Mouse (Mus musculus): Measurements from ENCODE around the gene Clock. TPM values are rescaled to one million over a fixed set of nuclear protein-coding genes. Genes with fewer than 3 reads are reported as not detected.

The Clock gene
- 11.0 and 13.9 TPM in 2 replicates for total RNA-seq (2017)

DNA sequence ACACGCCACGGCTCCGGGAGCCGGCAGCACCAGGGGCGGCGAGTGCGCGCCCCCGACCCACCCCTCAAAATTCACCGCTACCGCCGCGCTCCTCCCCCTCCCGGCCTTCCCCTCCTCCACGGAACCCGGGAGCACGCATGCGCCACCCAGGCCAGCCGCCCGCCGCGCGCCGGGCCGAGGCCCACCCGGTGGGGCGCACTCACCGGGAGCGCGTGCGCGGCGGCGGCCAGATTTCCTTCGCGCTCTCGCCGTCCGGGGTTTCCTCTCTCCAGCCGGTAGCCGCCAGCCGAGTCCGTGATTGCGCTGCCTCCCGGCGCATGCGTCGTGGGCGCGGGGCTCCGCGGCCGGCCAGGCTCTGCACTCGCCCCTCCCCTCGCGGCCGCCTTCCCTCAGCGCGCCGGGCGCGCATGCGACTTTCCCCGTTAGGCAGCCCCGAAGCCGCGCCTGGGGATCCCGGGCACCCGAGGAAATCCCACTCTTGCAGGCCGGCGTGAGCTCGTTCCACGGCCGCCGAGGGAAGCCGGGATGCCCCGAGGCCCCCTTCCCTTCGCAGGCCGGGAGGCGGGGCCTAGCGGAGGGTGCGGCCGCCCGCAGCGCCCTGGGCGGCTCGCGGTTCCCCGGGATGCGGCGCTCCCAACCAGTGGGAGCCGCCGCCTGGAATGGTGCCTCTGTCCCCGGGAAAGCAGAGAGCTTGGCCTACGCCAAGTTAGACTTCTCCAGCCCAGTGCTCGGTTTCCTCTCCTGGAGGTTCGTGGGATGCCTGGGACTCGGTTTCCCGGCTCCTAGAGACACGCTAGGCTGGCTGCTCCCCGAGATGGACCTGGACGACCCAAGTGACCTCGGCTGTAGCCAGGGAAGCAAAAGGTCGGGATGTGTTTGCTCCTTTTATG lies at the start of gene Clock:
Gene Clock (minus strand): TSS at position 341 of the 890 bp plus-strand sequence.
- peak; percentile 69 for ATAC-seq (replicated peaks; ENCODE audit: low read depth, poor library complexity, severe bottlenecking)

DNA sequence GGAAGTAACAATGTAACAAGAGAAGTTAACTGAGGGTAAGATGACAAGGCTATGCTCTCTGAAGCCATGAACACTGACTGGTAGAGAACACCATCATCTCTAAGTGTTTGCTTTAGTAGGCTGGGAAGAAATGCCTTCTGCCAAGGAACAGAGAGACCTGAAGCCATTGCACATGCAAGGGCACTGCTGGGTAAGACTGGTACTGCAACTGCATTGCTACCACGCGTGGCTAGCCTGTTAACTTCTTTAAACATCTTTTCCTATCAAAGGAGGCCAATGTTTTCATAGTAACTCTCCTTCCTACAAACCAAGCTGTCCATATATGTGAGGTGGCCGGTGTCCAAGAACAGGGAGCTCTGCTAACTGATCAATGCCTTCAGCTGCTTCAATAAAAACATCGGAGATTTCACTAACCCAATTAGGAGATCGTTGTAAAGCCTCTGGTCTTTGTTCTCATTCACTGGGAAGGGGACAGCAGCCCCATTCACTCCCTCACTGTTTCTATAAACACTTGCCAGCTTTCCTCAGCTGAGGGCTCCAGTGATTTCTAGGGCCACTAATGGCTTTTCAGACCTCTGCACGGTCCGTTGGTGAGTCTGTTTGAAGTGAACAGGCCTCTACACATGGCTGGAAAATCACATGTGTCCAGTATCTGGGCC lies 47.5 kb upstream of the Clock start:
- no peak for ATAC-seq (replicated peaks; ENCODE audit: low read depth, poor library complexity, severe bottlenecking)

DNA sequence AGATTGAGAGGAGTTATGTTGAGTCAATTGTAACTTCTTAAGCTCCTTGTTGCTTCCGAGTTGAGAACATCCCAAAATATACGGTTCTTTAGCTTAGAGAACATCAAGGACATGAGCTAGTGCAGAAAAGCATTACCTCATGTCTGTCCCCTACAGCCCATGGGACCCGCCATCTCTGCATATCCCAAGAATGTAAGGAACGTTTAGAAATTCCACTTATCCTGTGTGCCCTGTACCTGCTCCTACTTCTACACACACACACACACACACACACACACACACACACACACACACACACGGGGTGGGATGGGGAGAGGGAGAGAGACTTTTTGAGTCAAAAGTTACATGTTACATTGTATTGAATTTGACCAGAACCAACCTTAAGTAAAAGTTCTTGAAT lies 46.9 kb upstream of the Clock start:
- ATAC-seq (replicated peaks; ENCODE audit: low read depth, poor library complexity, severe bottlenecking) = no peak

DNA sequence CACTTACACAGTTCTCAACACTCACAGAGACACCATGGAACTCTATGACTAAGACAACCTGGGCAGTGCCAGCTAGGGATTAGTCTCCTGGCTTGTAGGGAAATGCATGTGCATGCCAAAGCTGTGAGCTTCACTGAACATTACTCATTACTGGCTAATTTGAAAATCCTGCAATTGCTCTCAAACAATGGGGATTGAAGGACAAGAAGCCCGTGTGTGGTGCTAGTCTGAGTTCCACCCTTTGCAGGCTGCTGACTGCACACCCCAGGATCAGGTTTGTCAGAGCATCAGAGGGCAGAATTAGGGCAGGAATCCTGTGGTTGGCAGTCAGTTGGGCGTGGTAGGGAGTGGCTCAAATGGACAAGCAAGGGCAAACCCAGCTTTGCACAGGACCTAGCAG lies 41.5 kb upstream of the Clock start:
- ATAC-seq (replicated peaks; ENCODE audit: low read depth, poor library complexity, severe bottlenecking) = no peak

DNA sequence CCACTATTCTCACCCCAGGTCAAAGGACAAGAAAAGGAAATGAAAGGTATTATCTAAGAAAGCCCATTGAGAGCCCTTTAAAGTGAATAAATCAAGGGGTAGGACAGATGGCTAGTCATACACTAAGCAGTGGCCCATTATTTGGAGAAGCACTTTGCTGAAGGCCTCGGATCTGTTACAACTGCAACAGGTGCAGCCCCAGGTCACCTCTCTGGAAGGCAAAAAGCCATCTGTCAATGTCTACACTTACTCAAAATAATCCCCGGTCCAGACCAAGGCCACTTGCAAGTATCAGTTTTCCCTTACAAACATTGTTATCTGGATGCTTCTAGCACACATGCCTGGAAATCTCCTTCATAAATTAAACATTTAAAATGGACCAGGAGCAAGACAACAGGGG lies 36.3 kb upstream of the Clock start:
- ATAC-seq (replicated peaks; ENCODE audit: low read depth, poor library complexity, severe bottlenecking) = no peak

DNA sequence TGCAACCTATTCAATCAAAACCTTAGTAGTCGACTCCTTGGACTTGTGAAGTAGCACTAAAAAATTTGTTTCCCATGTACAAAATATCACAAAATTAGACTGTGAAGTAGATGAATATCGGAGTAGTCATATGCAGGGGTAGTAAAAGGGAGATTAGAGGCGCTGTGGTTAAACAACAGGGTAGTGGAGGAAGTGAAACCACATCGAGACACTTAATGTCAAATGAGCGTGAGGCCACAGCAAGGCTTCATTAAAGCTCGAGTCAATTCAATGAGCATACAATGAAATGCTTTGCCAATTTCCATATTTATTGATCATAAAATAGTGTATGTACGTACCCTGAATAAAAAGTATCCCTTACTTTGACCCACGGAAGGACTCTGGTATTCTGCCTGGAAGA lies 32.5 kb upstream of the Clock start:
- ATAC-seq (replicated peaks; ENCODE audit: low read depth, poor library complexity, severe bottlenecking) = peak; percentile 90

DNA sequence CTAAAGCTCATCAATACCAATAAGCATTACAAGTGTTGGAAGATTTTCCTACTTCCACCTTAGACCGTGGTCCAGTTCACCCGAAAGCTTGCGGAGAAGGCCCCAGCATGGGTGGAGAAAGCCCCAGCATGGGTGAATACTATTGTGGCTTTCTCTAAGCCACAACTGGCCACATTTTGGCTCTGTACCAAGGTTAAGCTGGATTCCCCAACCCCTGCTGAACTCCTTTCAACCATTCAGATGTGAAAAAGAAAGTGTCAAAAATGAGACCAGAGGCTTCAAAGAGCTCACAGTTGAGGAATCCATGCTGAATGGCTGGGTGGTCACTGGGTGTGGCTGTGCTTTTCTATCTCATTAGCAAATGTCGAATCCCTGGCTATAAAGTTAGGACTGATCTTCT lies 29.2 kb upstream of the Clock start:
- peak; percentile 58; the same call in 1 of the 2 replicates for ATAC-seq (replicated peaks; ENCODE audit: low read depth, poor library complexity, severe bottlenecking)

DNA sequence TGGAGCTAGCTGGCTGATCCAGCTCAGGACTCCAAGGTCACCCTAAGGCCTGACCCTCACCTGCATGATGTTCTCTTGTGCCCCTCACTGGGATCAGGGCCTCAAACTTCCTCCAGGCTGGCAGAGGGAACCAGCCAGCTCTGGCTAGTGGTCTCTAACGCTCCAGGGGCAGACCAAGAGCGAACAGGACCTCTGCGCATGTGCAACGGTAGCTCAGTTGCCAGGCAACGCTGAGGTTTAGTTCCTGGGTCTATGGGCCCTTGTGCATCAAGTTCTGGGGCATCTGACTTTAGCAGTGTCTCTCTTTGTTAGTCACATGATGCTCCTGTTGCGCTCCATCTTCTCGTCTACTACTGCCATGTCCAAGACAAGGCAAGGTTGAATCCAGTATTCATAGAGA lies 26.4 kb upstream of the Clock start, which contains the start of gene Pdcl2:
Gene Pdcl2 (minus strand): TSS at position 204 of the 400 bp plus-strand sequence.
- ATAC-seq (replicated peaks; ENCODE audit: low read depth, poor library complexity, severe bottlenecking) = no peak

DNA sequence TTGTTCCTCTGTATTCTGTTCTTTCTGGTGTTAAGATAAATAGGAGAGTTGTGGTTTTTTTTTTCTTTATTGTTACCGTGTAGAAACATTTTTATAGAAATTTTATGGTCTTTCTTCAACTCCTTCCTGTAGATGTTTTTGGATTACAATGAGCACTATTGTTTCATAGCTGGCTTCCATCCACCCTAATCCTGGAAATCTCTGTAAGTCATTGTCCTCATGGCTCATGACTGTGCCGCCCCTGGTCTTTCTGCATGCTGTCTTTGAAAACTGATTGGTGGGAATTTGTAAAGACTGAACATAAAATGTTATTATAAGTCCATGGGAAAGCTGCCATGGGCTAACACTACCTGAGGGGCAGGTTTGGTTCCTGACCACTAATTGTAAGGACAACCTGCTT lies 22.7 kb upstream of the Clock start:
- no peak for ATAC-seq (replicated peaks; ENCODE audit: low read depth, poor library complexity, severe bottlenecking)

DNA sequence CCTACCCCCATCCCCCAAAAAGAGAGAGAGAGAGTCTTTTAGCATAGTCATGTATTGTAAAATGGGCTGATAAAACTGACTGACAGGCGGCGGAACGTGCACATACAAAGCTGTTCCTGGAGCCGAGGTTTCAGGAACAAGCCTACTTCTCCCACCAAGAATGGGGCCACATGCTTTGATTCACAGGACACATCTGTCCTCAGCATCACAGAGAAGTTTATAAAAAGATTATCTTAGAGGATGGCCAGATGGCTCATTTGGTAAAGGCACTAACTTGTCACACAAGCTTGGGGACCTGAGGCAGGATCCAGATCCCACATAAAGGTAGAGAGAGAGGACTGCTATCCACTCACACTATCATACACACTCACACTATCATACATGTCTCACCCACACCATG lies 20.5 kb upstream of the Clock start:
- no peak for ATAC-seq (replicated peaks; ENCODE audit: low read depth, poor library complexity, severe bottlenecking)

DNA sequence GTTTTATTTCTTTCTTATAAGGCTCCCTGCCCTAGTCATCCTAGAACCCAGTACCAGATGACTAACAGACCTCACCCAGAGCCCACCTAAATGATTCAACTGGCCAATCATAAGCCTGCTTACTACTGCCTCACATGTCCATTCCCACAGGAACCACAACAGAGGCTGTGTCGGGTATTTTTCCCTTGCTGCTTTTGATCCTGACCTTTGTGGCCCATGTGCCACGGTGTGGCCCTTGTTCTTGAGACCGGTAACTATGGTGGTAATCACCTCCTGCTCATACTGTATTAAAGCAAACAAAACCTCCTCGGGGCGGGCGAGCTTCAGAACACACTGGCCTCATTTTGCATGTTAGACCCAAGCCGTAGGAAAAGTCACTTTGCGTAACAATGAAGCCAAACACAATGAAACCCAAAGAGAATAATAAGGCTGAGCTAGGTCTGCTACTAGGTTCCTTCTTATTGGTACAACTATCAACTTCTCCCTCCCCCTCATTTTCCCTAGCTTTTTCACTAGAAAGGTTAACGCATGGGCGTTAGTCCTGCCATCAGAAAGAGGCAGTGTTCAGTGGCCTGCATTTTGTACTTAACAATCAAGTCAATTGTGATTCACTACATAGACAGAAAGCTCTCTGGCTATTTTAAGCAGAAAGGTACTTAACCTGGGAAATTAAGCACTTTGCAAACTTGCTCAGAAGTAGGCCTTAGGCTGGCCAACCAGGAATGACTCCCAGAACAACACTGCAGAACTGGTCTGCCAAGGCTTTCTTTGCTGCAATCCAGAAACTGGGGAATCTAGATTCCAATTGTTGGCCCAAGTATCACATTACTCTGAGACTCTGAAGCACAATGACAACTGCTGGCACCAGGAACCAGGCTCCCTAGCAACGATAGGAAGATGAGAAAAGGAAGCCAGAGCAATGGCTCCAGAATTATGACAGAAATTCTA lies 16.9 kb upstream of the Clock start:
- no peak for ATAC-seq (replicated peaks; ENCODE audit: low read depth, poor library complexity, severe bottlenecking)

DNA sequence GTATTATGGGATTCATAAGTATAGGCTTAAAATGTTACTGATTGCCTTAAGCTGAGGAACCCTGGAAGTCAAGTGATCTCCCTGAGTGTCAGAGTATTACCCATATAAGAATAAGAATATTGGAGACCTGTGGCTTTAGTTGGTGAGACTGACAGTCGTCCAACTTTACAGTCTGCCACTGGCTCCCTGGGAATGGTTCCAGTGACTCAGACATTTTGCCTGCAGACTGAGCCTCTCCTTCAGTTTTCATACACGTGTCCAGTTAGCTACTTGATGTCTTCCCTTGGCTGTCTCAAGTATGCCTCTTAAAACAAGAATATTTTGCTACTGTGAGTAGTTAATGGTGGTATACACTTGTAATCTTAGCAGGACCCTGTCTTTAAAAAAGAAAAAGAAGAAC lies 3.6 kb upstream of the Clock start:
- ATAC-seq (replicated peaks; ENCODE audit: low read depth, poor library complexity, severe bottlenecking) = no peak

DNA sequence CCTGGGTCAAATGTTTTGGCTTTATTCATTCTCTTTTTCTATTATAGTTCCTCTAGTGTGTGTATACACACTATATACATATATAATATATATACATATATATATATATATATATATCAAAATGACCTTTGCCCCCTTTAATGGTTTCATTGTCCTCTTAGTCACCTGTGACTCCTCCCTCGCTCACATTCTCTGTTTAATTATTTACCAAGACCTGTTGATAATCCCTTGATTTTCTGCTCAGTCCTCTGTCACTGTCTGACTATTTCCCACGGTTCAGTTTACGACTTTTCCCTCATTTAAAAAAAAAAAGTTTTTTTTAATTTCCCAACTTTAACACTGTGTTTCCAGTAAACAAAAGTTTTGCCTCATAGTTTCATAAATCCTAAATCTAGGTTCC lies 1.7 kb upstream of the Clock start:
- ATAC-seq (replicated peaks; ENCODE audit: low read depth, poor library complexity, severe bottlenecking) = no peak

DNA sequence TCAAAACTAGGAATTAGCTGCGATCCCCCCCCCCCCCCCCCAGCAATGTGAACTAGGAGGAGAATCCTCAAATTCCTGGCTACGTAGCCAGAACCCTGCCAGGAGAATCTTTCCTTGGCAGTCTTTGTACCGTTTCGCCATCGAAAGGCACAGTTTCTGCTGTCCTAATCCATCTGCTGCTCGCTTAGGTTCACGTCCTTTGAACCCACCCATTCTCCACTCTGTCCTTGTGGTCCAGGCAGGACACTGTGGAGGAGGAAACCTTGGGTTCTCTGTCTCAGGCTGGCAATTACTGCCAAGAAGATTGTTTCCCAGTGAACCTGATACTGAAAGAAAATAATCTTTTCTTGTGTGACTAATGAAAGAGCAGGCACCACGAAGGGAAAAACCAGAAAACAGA lies 1.0 kb upstream of the Clock start:
- no peak for ATAC-seq (replicated peaks; ENCODE audit: low read depth, poor library complexity, severe bottlenecking)

DNA sequence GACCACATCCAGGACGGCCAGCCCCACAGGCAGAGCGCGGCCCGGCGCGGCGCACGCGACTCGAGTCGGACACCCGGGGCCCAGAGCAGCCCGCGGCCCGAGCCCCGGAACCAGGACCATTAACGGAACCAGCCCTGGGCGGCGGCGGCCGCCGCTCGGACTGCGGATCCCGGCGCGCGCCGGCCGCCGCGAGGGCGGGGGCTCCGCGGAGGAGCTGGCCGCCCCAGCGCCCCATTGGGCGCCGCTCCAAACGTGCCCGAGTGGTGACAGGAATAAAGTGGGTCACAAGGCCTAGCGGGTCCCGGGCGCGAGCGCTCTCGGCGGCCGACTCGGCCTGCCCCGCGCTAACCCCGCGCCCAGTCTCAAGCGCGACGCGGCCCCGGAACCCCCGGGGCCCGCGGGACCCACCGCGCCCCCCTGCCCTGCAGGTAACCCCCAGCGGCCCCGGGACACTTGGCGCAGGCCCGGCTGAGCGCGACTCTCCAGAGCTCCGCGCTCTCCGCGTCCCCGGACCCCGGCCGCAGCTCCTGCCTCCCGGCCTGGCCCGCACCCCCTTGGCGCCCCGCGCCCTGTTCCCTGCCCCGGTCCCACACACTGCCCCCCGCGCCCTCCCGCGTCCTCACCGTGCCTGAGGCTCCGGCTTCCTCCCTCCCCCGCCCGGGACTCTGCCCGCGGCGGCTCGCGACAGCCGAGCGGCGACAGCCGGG lies 694 bp downstream of the Clock start:
- peak; percentile 64 for ATAC-seq (replicated peaks; ENCODE audit: low read depth, poor library complexity, severe bottlenecking)

DNA sequence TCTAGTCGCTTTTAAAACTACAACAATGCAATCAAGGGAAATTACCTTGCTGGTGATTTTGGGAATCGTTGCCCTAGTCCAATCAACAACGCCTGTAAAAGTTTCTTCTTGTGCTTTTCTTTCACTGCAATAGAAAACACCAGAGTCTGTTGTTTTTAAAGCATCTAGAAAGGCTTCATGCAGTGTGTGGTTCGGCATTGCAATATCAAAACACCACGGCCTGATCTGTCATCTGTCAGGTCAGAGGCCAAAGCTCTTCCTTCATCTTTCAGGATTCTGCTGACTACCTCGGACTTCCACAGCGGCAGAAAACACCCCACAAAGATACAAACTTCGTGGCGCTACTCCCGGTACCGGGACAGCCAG lies 1.2 kb downstream of the Clock start:
- ATAC-seq (replicated peaks; ENCODE audit: low read depth, poor library complexity, severe bottlenecking) = no peak

DNA sequence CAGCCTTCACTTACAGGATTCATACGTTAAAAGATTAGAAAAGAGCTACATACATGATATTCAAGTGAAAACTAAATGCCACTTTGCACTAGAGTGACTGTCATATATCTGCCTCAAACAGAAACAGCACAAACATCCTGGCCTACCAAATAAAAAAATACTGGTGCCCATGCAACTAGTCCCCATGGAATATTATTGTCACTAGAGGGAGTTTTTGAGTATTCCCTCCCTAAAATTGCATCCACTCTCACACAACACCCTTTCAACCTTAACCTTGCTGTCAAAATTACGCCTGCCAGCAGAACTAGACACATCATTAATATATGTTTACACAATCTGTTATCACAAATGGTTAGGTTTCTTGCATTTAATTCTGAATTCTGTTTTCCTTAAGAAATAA lies 2.6 kb downstream of the Clock start:
- no peak for ATAC-seq (replicated peaks; ENCODE audit: low read depth, poor library complexity, severe bottlenecking)

DNA sequence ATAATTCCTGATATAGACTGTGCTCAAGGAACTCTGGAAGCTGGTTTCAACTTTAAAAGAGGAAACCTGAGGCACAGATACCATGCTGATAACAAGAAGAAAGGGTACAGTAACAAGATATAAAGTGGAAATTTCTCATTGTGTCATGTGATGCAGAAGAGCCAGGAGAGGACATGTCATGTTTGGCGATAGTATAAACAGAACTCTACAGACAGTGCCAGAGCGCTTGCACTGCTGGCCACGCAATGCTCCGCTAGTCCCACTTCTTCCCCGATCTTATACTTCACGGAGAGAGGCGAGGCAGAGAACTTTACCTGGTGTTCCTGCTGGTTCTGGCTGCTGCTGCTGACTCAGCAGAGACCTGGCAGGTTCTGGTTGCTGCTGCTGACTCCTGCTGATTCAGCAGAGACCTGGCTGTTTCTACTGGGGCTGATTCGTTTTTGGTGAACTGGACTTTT lies 15.3 kb downstream of the Clock start:
- no peak for ATAC-seq (replicated peaks; ENCODE audit: low read depth, poor library complexity, severe bottlenecking)

DNA sequence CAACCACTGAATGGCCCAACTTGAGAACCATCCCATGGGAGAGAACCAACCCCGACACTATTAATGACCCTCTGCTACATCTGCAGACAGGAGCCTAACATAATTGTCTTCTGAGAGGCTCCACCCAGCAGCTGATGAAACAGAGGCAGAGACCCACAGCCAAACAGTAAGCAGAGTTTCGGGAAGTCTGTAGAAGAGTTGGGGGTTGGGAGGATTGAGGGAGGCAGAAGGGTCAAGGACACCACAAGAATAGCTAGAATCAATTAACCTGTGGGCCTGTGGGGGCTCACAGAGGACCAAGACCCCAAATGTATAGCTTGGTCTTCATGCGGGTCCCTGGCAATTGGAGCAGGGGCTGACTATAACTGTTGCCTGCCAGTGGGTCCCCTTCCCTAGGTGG lies 16.3 kb downstream of the Clock start:
- ATAC-seq (replicated peaks; ENCODE audit: low read depth, poor library complexity, severe bottlenecking) = no peak

DNA sequence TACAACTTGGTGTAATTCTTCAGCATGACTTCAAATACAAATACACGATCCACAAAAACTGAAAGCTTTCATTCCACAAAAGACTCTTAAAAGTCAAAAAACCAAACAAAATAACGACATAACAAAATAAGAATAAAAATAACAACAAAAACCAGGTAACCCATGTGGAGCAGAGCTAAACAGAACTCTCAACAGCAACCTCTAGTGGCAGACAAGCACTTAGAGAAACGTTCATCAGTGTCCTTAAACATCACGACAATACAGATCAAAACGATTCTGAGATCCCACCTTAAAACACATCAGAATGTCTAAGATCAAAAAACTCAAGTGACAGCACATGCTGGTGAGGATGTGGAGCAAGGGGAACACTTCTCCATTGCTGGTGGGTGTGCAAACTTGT lies 17.5 kb downstream of the Clock start:
- ATAC-seq (replicated peaks; ENCODE audit: low read depth, poor library complexity, severe bottlenecking) = no peak
